Mouse (Mus musculus): Measurements from ENCODE around the gene Krt35. TPM values are rescaled to one million over a fixed set of nuclear protein-coding genes. Genes with fewer than 3 reads are reported as not detected.

Gene Krt35
- total RNA-seq, 2 experiments from 2014 or later: not detected

- DNase-seq: no peak
These were observed 29.6 kb downstream of the Krt35 start for GRCm38 (mm10) chr11:100066236-100067010.

DNA sequence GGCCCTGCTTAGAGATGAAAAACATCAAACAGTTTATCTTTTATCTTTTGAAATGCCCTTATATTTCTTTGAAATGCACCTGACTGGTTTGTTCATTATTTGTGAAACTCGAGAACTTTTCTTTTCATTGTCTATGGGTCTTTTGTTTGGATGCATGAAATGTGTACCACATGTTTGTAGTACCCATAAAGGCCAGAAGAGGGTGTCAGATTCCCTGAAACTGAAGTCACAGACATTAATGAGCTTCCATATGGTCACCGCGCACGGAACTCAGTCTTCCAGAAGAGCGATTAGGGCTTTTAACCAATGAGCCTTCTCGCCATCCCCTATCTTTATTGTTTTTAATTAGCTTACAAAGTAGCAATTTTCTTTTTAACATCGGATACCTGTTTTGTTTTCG lies 37.2 kb downstream of the Krt35 start:
- no peak for DNase-seq

DNA sequence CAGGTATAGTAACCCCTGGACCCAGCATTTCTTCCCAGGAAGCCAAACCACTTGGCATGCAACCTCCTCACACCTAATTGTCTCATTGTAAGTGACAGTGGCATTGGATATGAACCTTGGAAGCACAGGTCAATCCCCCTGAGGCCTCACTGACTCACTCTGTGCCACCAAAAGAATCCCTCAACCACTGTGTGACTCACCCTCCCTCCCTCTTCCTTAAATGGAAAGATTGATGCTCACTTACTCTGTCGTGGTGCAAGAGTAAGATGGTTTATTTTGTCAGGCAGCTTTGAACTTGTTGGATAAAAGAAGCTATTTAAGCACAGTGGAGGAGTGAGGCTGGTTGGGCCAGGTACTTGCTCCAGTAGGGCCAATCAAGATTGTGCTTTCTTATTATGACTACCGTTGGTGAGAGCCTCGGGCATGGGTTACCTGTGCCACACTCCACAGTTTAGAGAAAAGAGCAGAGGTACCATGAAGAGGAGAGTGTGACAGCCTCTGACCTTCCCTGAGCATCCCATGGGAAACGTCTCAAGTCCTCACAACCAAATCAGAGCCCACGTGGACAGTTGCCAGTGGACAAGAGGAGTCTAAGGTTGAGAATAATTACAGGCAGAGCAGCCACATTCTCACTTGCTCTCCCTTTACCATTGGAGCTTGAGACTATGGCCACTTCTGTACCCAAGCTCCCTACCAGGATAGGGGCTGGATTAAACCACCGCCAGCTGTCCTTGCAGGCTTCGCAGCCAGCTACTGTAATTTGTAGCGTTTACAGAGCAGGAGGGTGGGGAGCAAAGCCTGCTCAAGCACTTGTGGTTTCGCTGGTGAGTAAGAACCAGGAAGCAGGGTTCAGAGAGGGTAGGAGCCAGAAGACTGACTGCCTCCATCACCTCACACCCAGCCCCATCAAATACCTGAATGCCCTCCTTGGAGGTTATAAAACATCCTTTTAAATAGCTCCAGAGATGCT lies 40.1 kb downstream of the Krt35 start:
- no peak for DNase-seq

- no peak for DNase-seq
These were observed 45.6 kb downstream of the Krt35 start, which contains the start of gene Krt31 for GRCm38 (mm10) chr11:100050451-100050850. TSS of gene Krt31 (minus strand) at chr11:100050551.

GRCm38 (mm10) chr11:100047193-100047592 lies 48.8 kb downstream of the Krt35 start:
- DNase-seq: no peak

DNA sequence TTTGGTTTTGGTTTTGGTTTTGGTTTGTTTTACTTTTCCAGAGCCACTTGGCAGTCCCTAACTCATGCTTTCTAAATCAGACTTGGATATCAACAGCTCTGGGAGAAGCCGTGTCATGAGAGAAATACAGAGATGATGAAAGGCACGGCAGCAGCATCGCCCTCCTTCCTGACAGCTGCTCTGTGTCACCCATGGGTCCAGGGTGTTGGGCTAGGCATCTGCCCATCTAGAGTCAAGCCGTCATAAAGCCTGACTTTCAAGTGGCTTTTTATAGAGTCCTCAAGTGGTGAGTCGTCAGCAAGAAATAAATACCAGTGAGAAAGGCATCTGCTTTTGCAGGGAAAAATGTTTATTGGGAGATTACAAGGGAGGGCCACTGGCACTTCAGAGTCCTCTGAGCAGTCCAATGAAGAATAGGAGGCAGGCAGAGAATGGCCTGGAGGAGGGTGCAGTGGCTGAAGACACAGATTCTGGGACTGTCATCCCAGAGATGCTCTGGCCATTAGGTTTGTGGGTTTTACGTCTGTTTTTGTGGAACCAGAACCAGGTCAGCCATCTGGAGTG lies 49.7 kb downstream of the Krt35 start:
- no peak for DNase-seq

Other genes starting within 250 kb of the Krt35 start
- gene Krtap4-16, start 244.6 kb downstream of the Krt35 start, total RNA-seq (2021): not detected
- not detected for gene Gm11568, start 238.3 kb downstream of the Krt35 start, total RNA-seq (2021)
- not detected for gene Gm11559, start 231.8 kb downstream of the Krt35 start, total RNA-seq (2021)
- not detected for gene Krtap9-1, start 222.9 kb downstream of the Krt35 start, total RNA-seq (2021)
- not detected for gene Gm11567, start 217.1 kb downstream of the Krt35 start, total RNA-seq (2021)
- gene Krtap31-1, start 188.3 kb downstream of the Krt35 start, total RNA-seq (2021): not detected
- not detected for gene Gm11565, start 181.5 kb downstream of the Krt35 start, total RNA-seq (2021)
- gene Krtap31-2, start 159.9 kb downstream of the Krt35 start, total RNA-seq (2021): not detected
- not detected for gene Krtap9-5, start 147.8 kb downstream of the Krt35 start, total RNA-seq (2021)
- gene Krtap29-1, start 117.2 kb downstream of the Krt35 start, total RNA-seq (2021): not detected
- not detected for gene Krtap16-1, start 109.6 kb downstream of the Krt35 start, total RNA-seq (2021)
- not detected for gene Krtap17-1, start 102.2 kb downstream of the Krt35 start, total RNA-seq (2021)
- gene Krt33a, start 80.0 kb downstream of the Krt35 start, total RNA-seq (2021): not detected
- not detected for gene Krt33b, start 66.4 kb downstream of the Krt35 start, total RNA-seq (2021)
- not detected for gene Krt34, start 54.7 kb downstream of the Krt35 start, total RNA-seq (2021)
- not detected for gene Krt31, start 45.7 kb downstream of the Krt35 start, total RNA-seq (2021)
- gene Krt32, start 8.0 kb downstream of the Krt35 start, total RNA-seq (2021): not detected
- gene Krt36, start 9.4 kb upstream of the Krt35 start, total RNA-seq (2021): under 1 TPM in 1 of 2 experiments, not detected in 1; 0.16 TPM
- gene Krt13, start 25.3 kb upstream of the Krt35 start, total RNA-seq (2021): not detected
- not detected for gene Krt15, start 39.7 kb upstream of the Krt35 start, total RNA-seq (2021)
- gene Krt19, start 52.4 kb upstream of the Krt35 start, total RNA-seq (2021): under 1 TPM in 1 of 2 experiments, not detected in 1; 0.28 TPM
- gene Krt9, start 97.0 kb upstream of the Krt35 start, total RNA-seq (2021): not detected
- gene Krt14, start 111.3 kb upstream of the Krt35 start, total RNA-seq (2021): not detected
- gene Krt16, start 152.7 kb upstream of the Krt35 start, total RNA-seq (2021): not detected
- not detected for gene Krt17, start 164.8 kb upstream of the Krt35 start, total RNA-seq (2021)
- gene Krt42, start 173.6 kb upstream of the Krt35 start, total RNA-seq (2021): not detected
- 1,000 to 10,000 TPM; 1,016 to 1,083 TPM for gene Eif1, start 223.6 kb upstream of the Krt35 start, total RNA-seq (2021)
- gene Gast, start 238.2 kb upstream of the Krt35 start, total RNA-seq (2021): not detected